Mouse (Mus musculus) heart, adult 2 months (tissue): ENCODE results near the gene Tbxas1. TPM values are rescaled to one million over a fixed set of nuclear protein-coding genes. Genes with fewer than 3 reads are reported as not detected.
A peak's percentile ranks its signal among the peaks of the same experiment; 100 is the strongest.

Experiments used
- DNase-seq, 2 experiments: peaks; one replicate each; pipeline ENCODE4 v3.0.0; 2021
- H3K27ac ChIP-seq: fragments of 200-600 bp; 2 replicates; pipeline ENCODE4 v1.8.1; 2022
- H3K27me3 ChIP-seq: fragments of 200-500 bp; 2 replicates; pipeline ENCODE4 v1.6.1; 2012; ENCODE audit warnings: mild to moderate bottlenecking, low read length, inconsistent platforms, mixed read lengths; ENCODE audit not compliant: control insufficient read depth, insufficient read depth
- H3K36me3 ChIP-seq: fragments of 200-500 bp; 2 replicates; pipeline ENCODE4 v1.6.1; 2012; ENCODE audit warnings: low read length, inconsistent platforms; ENCODE audit not compliant: control insufficient read depth, insufficient read depth
- H3K4me1 ChIP-seq: fragments of 200-500 bp; 2 replicates; pipeline ENCODE4 v1.6.1; 2011; ENCODE audit warnings: low read length; ENCODE audit not compliant: control insufficient read depth, insufficient read depth
- H3K4me3 ChIP-seq: fragments of 200-600 bp; 2 replicates; pipeline ENCODE4 v1.8.1; 2022
- H3K79me2 ChIP-seq: fragments of 200-500 bp; replicated peaks from 2 replicates; pipeline ENCODE4 v1.6.1; 2012; ENCODE audit warnings: mild to moderate bottlenecking, inconsistent platforms, low read length, moderate library complexity, mixed read lengths; ENCODE audit not compliant: control insufficient read depth, insufficient read depth
- H3K9ac ChIP-seq: fragments of 200-500 bp; 2 replicates; pipeline ENCODE4 v1.6.1; 2012; ENCODE audit warnings: low read depth, mild to moderate bottlenecking, control low read depth, inconsistent platforms, low read length, mixed read lengths
- CTCF ChIP-seq: fragments of 200-600 bp; IDR thresholded peaks from 2 replicates; pipeline ENCODE4 v1.8.1; 2022; ENCODE audit warnings: antibody characterized with exemption, mild to moderate bottlenecking, moderate library complexity
- EP300 ChIP-seq: fragments of 200-500 bp; IDR thresholded peaks from 2 replicates; pipeline ENCODE4 v1.6.1; 2011; ENCODE audit warnings: low read depth, low read length, control low read depth; ENCODE audit not compliant: insufficient read depth
- POLR2A ChIP-seq: fragments of 200-500 bp; IDR thresholded peaks from 2 replicates; pipeline ENCODE4 v1.6.1; 2011; ENCODE audit warnings: mild to moderate bottlenecking, low read depth, low read length, control low read depth; ENCODE audit not compliant: insufficient read depth
- WGBS: fragments of 180-500 bp; shearing (Covaris S2); methylation state at CpG from one replicate; pipeline ENCODE4 v1.1.7; 2018; 5-methylcytosine and 5-hydroxymethylcytosine counted together
- intact Hi-C: fragments of 180-260 bp; cut with DNase I; formaldehyde crosslinking; loops from one replicate; pipeline ENCODE4 v1.15.1; 2025
- polyA plus RNA-seq: library from polyadenylated mRNA; depleted of rRNA; stranded (reverse); fragments of >200 nt; gene quantifications from 2 replicates; pipeline ENCODE4 v1.2.3, GENCODE M21; 2012
- total RNA-seq, 2 experiments: library from RNA; stranded (reverse); gene quantifications; 2 replicates each; pipeline ENCODE4 v1.2.3; 2021

Tbxas1 gene
- total and polyA plus RNA-seq, 3 experiments: 1.9 to 2.7 (median 2.1) TPM

DNA sequence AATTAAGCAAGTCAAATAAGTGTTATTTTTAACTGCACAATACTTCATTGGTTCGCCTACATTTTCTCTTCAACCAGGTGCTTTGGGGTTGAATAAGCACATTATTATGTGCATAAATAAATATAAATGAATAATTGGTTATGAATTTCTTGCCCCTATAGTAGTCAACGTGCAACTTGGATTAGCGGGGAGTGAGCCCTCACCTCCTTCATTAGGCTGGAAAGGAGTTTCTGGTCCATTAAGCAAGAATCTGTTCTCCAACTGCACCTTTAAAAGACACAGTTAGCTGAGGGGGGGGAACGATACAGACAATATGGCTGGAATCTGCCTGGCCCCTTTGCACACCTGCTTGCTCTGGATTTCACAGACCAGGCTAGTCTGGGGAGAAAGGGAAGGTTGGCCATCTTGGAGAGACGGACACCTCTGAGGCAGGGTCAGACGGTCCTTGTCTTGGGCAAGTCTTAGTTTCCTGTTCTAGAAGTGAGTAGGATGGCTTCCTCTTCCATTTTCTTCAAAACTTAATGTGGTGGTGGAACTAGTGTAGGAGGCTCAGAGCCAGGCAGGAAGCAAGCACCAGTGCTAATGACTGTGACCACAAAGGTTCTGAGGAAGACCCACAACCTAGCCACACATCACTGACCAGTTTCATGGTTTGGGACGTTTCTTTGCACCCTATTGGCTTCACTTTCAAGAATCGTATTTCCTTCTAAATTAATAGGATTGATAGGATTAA lies 99.5 kb downstream of the Tbxas1 start:
- no peak overlapping the region for H3K27ac ChIP-seq
- TF ChIP-seq CTCF: no peak
- no peak for TF ChIP-seq EP300
- no peak for TF ChIP-seq POLR2A
- H3K4me1 ChIP-seq: no peaks in the 10 kb centered on the region
- no peak overlapping the region for H3K4me3 ChIP-seq
- no peaks in the 10 kb centered on the region for H3K79me2 ChIP-seq
- intact Hi-C loops: no loop called here
- no peaks in the 10 kb centered on the region for H3K27me3 ChIP-seq
- 81% methylated on average over 8 of the region's 8 CpGs for whole genome bisulfite sequencing
- H3K36me3 ChIP-seq: no peaks in the 10 kb centered on the region
- peak in 1 of 2 experiments; percentile 11 for DNase-seq
- H3K9ac ChIP-seq: no peak overlapping the region

- no peaks in the 10 kb centered on the region for H3K79me2 ChIP-seq
- intact Hi-C loops: no loop called here
- TF ChIP-seq CTCF: no peak
- TF ChIP-seq EP300: no peak
- no peak for TF ChIP-seq POLR2A
- H3K27me3 ChIP-seq: no peaks in the 10 kb centered on the region
- 86% methylated on average over 4 of the region's 4 CpGs for WGBS
- H3K9ac ChIP-seq: no peak overlapping the region
- H3K27ac ChIP-seq: no peak overlapping the region
- H3K36me3 ChIP-seq: no peaks in the 10 kb centered on the region
- H3K4me1 ChIP-seq: no peaks in the 10 kb centered on the region
- DNase-seq: no peak
- H3K4me3 ChIP-seq: no peak overlapping the region
These were observed 100.7 kb downstream of the Tbxas1 start for GRCm38 (mm10) chr6:38975866-38976265.

GRCm38 (mm10) chr6:38976355-38976754 lies 101.2 kb downstream of the Tbxas1 start:
- TF ChIP-seq POLR2A: no peak
- no peak for TF ChIP-seq CTCF
- no peak for TF ChIP-seq EP300
- H3K36me3 ChIP-seq: no peaks in the 10 kb centered on the region
- H3K27ac ChIP-seq: no peak overlapping the region
- H3K4me3 ChIP-seq: no peak overlapping the region
- H3K4me1 ChIP-seq: no peaks in the 10 kb centered on the region
- intact Hi-C loops: no loop called here
- WGBS: 74% methylated on average over 2 of the region's 2 CpGs
- no peak for DNase-seq
- no peaks in the 10 kb centered on the region for H3K79me2 ChIP-seq
- H3K9ac ChIP-seq: no peak overlapping the region
- H3K27me3 ChIP-seq: no peaks in the 10 kb centered on the region

- no peak for DNase-seq
- TF ChIP-seq POLR2A: no peak
- no peak for TF ChIP-seq CTCF
- TF ChIP-seq EP300: no peak
- no peak overlapping the region for H3K27ac ChIP-seq
- WGBS: 47% methylated on average over 11 of the region's 11 CpGs
- H3K79me2 ChIP-seq: no peaks in the 10 kb centered on the region
- no peaks in the 10 kb centered on the region for H3K27me3 ChIP-seq
- no peak overlapping the region for H3K4me3 ChIP-seq
- no peaks in the 10 kb centered on the region for H3K4me1 ChIP-seq
- intact Hi-C loops: no loop called here
- no peak overlapping the region for H3K9ac ChIP-seq
- no peaks in the 10 kb centered on the region for H3K36me3 ChIP-seq
These were observed 105.9 kb downstream of the Tbxas1 start for GRCm38 (mm10) chr6:38980921-38981715.

DNA sequence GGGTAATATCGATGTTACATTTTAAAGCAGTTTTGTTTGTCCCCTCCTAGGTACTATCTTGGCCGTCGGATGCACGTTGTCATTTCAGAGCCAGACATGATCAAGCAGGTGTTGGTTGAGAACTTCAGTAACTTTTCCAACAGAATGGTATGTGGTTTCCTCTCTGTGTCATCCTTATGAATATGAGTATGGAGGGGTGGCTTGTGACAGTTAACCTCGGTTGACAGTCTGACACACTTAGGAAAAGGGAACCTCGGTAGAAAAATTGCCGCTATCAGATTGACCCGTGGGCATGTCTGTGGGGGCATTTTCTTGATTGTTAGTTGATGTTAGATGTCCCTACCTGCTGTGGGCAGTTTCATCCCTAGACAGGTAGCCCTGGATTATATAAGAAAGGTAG lies 106.9 kb downstream of the Tbxas1 start:
- no peak for TF ChIP-seq EP300
- no peak for TF ChIP-seq POLR2A
- H3K9ac ChIP-seq: no peak overlapping the region
- H3K79me2 ChIP-seq: no peaks in the 10 kb centered on the region
- no peaks in the 10 kb centered on the region for H3K4me1 ChIP-seq
- intact Hi-C loops: no loop called here
- 92% methylated on average over 8 of the region's 8 CpGs for WGBS
- H3K27me3 ChIP-seq: no peaks in the 10 kb centered on the region
- DNase-seq: no peak
- no peak overlapping the region for H3K4me3 ChIP-seq
- H3K36me3 ChIP-seq: no peaks in the 10 kb centered on the region
- H3K27ac ChIP-seq: no peak overlapping the region

DNA sequence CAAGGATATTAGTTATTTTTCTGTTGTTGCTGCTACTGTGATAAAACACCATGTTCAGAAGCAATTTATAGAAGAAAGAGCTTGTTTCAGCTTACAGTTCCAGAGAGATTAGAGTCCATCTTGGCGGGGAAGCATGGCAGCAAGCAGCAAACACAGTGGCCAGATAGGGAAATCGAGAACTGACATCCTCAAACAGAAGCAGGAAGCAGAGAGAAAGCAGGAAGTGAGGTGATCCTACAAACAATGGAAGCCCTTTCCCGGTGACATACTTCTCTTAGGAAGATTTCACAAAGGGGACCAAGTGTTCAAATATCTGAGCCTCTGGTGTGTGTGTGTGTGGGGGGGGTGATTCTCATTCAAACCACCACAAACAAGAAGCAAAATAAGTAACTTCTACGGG lies 107.5 kb downstream of the Tbxas1 start:
- WGBS: 44% methylated on average over 4 of the region's 4 CpGs
- no peak for DNase-seq
- Histone ChIP-seq H3K4me1 (no peaks in the 10 kb centered on the region), H3K27ac (no peak overlapping the region), H3K4me3 (no peak overlapping the region), H3K36me3 (no peaks in the 10 kb centered on the region), H3K79me2 (no peaks in the 10 kb centered on the region), H3K9ac (no peak overlapping the region), H3K27me3 (no peaks in the 10 kb centered on the region)
- intact Hi-C loops: no loop called here
- TF ChIP-seq POLR2A (no peak), EP300 (no peak), CTCF (no peak)
